Mouse (Mus musculus): ENCODE results near the gene Myh7b. TPM values are rescaled to one million over a fixed set of nuclear protein-coding genes. Genes with fewer than 3 reads are reported as not detected.

The Myh7b gene
- polyA plus RNA-seq, 1 experiment from 2014 or later: 0.54 TPM

DNA sequence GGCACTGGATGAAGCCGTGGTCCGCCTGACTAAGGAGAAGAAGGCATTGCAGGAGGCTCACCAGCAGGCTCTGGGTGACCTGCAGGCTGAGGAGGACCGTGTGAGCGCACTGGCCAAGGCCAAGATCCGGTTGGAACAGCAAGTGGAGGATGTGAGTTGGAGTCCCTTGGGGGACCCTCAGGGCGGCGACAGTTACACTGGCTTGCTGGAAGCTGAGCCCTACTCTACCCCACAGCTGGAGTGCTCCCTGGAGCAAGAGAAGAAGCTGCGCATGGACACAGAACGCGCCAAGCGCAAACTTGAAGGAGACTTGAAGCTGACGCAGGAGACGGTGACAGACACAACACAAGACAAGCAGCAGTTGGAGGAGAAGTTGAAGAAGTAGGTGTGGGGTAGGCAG, 17.5 kb downstream of the Myh7b start:
- Histone ChIP-seq H3K36me3 (ENCODE audit: insufficient read depth, low read length) (no peaks in the 10 kb centered on the region), H3K27me3 (replicated peaks; ENCODE audit: insufficient read depth, low read length) (peaks cover 16% of the 10 kb centered on the region; the same call in 1 of the 2 replicates), H3K27ac (ENCODE audit: low read length) (no peak overlapping the region), H3K4me2 (replicated peaks; ENCODE audit: low read depth, low read length) (no peak overlapping the region), H3K4me1 (ENCODE audit: insufficient read depth, low read depth, low read length) (peaks cover 8% of the 10 kb centered on the region), H3K9ac (replicated peaks; ENCODE audit: low read depth) (no peak overlapping the region), H3K4me3 (ENCODE audit: low read depth, low read length) (no peak overlapping the region), H3K9me3 (ENCODE audit: low read length) (no peaks in the 10 kb centered on the region)
- ATAC-seq (no peak), DNase-seq (ENCODE audit: low spot score) (no peak)
- TF ChIP-seq EP300 (IDR thresholded peaks at IDR 0.05) (no peak), CTCF (IDR thresholded peaks at IDR 0.05) (no peak)
- WGBS: 85% methylated on average over 13 of the region's 13 CpGs

GRCm38 (mm10) chr2:155629231-155629661, 18.2 kb downstream of the Myh7b start:
- Histone ChIP-seq H3K9ac (replicated peaks; ENCODE audit: low read depth) (no peak overlapping the region), H3K27me3 (replicated peaks; ENCODE audit: insufficient read depth, low read length) (peaks cover 16% of the 10 kb centered on the region; the same call in 1 of the 2 replicates), H3K4me1 (ENCODE audit: insufficient read depth, low read depth, low read length) (peaks cover 8% of the 10 kb centered on the region), H3K9me3 (ENCODE audit: low read length) (no peaks in the 10 kb centered on the region), H3K4me2 (replicated peaks; ENCODE audit: low read depth, low read length) (peak overlapping the region; percentile 54), H3K27ac (ENCODE audit: low read length) (no peak overlapping the region), H3K36me3 (ENCODE audit: insufficient read depth, low read length) (no peaks in the 10 kb centered on the region), H3K4me3 (ENCODE audit: low read depth, low read length) (peak overlapping the region; percentile 19; the same call in 1 of the 2 replicates)
- ATAC-seq (peak; percentile 18), DNase-seq (ENCODE audit: low spot score) (peak; percentile 63)
- WGBS: 6% methylated on average over 33 of the region's 35 CpGs
- TF ChIP-seq CTCF (IDR thresholded peaks at IDR 0.05) (no peak), EP300 (IDR thresholded peaks at IDR 0.05) (no peak)

DNA sequence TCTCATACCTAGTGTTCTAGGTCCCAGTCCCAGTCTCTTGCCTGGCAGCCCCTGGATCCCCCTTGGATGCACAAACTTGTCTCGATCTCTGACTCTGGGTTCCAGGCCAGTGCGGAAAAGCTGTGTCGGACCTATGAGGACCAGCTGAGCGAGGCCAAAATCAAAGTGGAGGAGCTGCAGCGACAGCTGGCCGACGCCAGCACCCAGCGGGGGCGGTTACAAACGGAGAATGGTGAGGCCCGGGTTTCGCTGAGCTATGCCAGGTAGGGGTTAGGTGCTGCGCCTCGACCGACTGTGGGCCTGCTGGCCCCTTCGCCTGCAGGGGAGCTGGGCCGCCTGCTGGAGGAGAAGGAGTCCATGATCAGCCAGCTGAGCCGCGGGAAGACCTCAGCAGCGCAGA, 19.1 kb downstream of the Myh7b start:
- Histone ChIP-seq H3K4me3 (ENCODE audit: low read depth, low read length) (no peak overlapping the region), H3K4me2 (replicated peaks; ENCODE audit: low read depth, low read length) (no peak overlapping the region), H3K36me3 (ENCODE audit: insufficient read depth, low read length) (0 out of 2 replicates have a peak, but pooled peaks cover 9% of the 10 kb centered on the region), H3K9ac (replicated peaks; ENCODE audit: low read depth) (no peak overlapping the region), H3K4me1 (ENCODE audit: insufficient read depth, low read depth, low read length) (peaks cover 8% of the 10 kb centered on the region), H3K27ac (ENCODE audit: low read length) (no peak overlapping the region), H3K27me3 (replicated peaks; ENCODE audit: insufficient read depth, low read length) (peaks cover 16% of the 10 kb centered on the region; the same call in 1 of the 2 replicates), H3K9me3 (ENCODE audit: low read length) (no peaks in the 10 kb centered on the region)
- DNase-seq (ENCODE audit: low spot score): no peak
- 57% methylated on average over 20 of the region's 20 CpGs for WGBS
- TF ChIP-seq EP300 (IDR thresholded peaks at IDR 0.05): no peak
- TF ChIP-seq CTCF (IDR thresholded peaks at IDR 0.05): no peak
- no peak for ATAC-seq

DNA sequence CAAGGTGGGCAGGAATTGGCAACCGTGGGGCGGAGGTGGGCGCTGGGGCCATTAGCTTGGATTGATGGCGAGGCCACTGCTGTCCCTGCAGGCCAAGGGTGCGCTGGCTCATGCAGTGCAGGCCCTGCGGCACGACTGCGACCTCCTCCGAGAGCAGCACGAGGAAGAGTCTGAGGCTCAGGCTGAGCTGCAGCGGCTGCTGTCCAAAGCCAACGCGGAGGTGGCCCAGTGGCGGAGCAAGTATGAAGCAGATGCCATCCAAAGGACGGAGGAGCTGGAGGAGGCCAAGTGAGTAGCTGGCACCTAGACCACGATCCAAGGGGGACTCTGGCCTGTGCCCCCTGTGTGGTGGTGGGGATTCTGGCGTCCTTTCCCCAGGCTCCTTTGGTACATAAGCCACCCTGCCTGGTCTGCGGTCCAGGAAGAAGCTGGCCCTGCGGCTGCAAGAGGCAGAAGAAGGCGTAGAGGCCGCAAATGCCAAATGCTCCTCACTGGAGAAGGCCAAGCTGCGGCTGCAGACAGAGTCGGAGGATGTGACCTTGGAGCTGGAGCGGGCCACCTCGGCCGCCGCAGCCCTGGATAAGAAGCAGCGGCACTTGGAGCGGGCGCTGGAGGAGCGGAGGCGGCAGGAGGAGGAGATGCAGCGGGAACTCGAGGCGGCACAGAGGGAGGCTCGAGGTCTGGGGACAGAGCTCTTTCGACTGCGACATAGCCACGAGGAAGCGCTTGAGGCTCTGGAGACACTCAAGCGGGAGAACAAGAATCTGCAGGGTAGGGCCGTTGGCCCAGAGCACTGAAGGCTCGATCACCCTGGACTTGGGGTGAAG, 19.8 kb downstream of the Myh7b start:
- no peak overlapping the region for H3K27ac ChIP-seq (ENCODE audit: low read length)
- TF ChIP-seq CTCF (IDR thresholded peaks at IDR 0.05) (no peak), EP300 (IDR thresholded peaks at IDR 0.05) (no peak)
- no peaks in the 10 kb centered on the region for H3K9me3 ChIP-seq (ENCODE audit: low read length)
- peaks cover 14% of the 10 kb centered on the region; the same call in 1 of the 2 replicates for H3K36me3 ChIP-seq (ENCODE audit: insufficient read depth, low read length)
- H3K4me1 ChIP-seq (ENCODE audit: insufficient read depth, low read depth, low read length): peaks cover 8% of the 10 kb centered on the region
- DNase-seq (ENCODE audit: low spot score) (peak; percentile 38), ATAC-seq (no peak)
- peaks cover 16% of the 10 kb centered on the region; the same call in 1 of the 2 replicates for H3K27me3 ChIP-seq (replicated peaks; ENCODE audit: insufficient read depth, low read length)
- no peak overlapping the region for H3K9ac ChIP-seq (replicated peaks; ENCODE audit: low read depth)
- WGBS: 35% methylated on average over 41 of the region's 43 CpGs
- no peak overlapping the region for H3K4me3 ChIP-seq (ENCODE audit: low read depth, low read length)
- H3K4me2 ChIP-seq (replicated peaks; ENCODE audit: low read depth, low read length): no peak overlapping the region

DNA sequence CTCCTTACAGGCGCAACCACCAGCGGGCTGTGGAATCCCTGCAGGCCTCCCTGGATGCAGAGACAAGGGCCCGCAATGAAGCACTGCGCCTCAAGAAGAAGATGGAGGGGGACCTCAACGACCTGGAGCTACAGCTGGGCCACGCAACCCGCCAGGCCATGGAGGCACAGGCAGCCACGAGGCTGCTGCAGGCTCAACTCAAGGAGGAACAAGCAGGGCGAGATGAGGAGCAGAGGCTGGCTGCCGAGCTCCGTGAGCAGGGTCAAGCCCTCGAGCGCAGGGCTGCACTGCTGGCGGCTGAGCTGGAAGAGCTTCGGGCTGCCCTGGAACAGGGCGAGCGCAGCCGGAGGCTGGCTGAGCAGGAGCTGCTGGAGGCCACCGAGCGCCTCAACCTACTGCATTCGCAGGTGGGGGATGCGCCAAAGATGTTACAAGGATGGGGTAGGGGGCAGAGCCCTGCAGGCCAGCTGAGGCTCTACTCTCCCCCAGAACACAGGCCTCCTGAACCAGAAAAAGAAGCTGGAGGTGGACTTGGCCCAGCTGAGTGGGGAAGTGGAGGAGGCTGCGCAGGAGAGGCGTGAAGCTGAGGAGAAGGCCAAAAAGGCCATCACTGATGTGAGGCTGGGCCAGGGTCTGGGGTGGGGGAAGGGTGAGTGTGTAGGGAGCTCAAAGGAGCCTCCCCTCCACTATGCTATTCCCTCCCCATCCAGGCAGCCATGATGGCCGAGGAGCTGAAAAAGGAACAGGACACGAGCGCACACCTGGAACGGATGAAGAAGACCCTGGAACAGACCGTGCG, 21.3 kb downstream of the Myh7b start:
- H3K36me3 ChIP-seq (ENCODE audit: insufficient read depth, low read length): peaks cover 16% of the 10 kb centered on the region; the same call in 1 of the 2 replicates
- peaks cover 8% of the 10 kb centered on the region for H3K4me1 ChIP-seq (ENCODE audit: insufficient read depth, low read depth, low read length)
- no peak overlapping the region for H3K9ac ChIP-seq (replicated peaks; ENCODE audit: low read depth)
- ATAC-seq (no peak), DNase-seq (ENCODE audit: low spot score) (no peak)
- H3K27ac ChIP-seq (ENCODE audit: low read length): no peak overlapping the region
- 59% methylated on average over 29 of the region's 30 CpGs for WGBS
- TF ChIP-seq CTCF (IDR thresholded peaks at IDR 0.05) (no peak), EP300 (IDR thresholded peaks at IDR 0.05) (no peak)
- H3K4me3 ChIP-seq (ENCODE audit: low read depth, low read length): no peak overlapping the region
- no peaks in the 10 kb centered on the region for H3K9me3 ChIP-seq (ENCODE audit: low read length)
- H3K27me3 ChIP-seq (replicated peaks; ENCODE audit: insufficient read depth, low read length): peaks cover 11% of the 10 kb centered on the region; the same call in 1 of the 2 replicates
- H3K4me2 ChIP-seq (replicated peaks; ENCODE audit: low read depth, low read length): no peak overlapping the region

DNA sequence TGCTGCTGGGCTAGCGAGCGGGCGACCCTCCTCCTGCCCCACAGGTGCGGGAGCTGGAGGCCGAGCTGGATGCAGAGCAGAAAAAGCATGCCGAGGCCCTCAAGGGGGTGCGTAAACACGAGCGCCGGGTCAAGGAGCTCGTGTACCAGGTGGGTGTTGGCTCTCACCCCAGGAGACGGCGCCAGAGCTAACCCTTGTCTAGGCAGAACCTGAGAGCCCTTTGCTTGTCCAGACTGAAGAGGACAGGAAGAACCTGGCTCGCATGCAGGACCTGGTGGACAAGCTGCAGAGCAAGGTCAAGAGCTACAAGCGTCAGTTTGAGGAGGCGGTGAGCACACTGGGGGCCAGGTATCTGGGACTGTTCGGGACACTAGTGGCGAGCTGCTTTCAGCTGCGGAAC, 22.1 kb downstream of the Myh7b start:
- WGBS: 42% methylated on average over 19 of the region's 19 CpGs
- peak; percentile 17 for TF ChIP-seq CTCF (IDR thresholded peaks at IDR 0.05)
- peak; percentile 48; the same call in 1 of the 2 replicates for TF ChIP-seq EP300 (IDR thresholded peaks at IDR 0.05)
- no peak overlapping the region; the same call in 1 of the 2 replicates for H3K4me2 ChIP-seq (replicated peaks; ENCODE audit: low read depth, low read length)
- DNase-seq (ENCODE audit: low spot score): peak; percentile 82
- no peak overlapping the region for H3K9ac ChIP-seq (replicated peaks; ENCODE audit: low read depth)
- no peaks in the 10 kb centered on the region for H3K9me3 ChIP-seq (ENCODE audit: low read length)
- no peak overlapping the region for H3K4me3 ChIP-seq (ENCODE audit: low read depth, low read length)
- peak; percentile 90 for ATAC-seq
- H3K27ac ChIP-seq (ENCODE audit: low read length): no peak overlapping the region
- peaks cover 8% of the 10 kb centered on the region for H3K4me1 ChIP-seq (ENCODE audit: insufficient read depth, low read depth, low read length)
- peaks cover 16% of the 10 kb centered on the region; the same call in 1 of the 2 replicates for H3K36me3 ChIP-seq (ENCODE audit: insufficient read depth, low read length)
- H3K27me3 ChIP-seq (replicated peaks; ENCODE audit: insufficient read depth, low read length): peaks cover 11% of the 10 kb centered on the region; the same call in 1 of the 2 replicates

Data from lung, postnatal 0 days (tissue).